8 mouse cellular contexts compared by ENCODE assay signal in genomic region chr11:117127931-117128548, GRCm38 (mm10). TPM values are rescaled to one million over a fixed set of nuclear protein-coding genes. Genes with fewer than 3 reads are reported as not detected.
DNase-seq lines count a peak whose midpoint lies in the region; ATAC-seq and TF ChIP-seq lines count a peak whose summit lies in the region.

No protein-coding gene starts in this region.

- H3K4me2 ChIP-seq in lung, embryonic 15.5 days = no peak overlapping the region
- no peak overlapping the region for H3K4me2 ChIP-seq in forebrain, postnatal 0 days (ENCODE audit: low read depth)
- no peak overlapping the region for H3K4me2 ChIP-seq in intestine, embryonic 14.5 days (ENCODE audit: low read length)
- no peak overlapping the region for H3K4me2 ChIP-seq in midbrain, postnatal 0 days (ENCODE audit: low read depth, low read length, poor library complexity, severe bottlenecking)

- no peak for DNase-seq in lung, adult 18-20 months
- no peak for DNase-seq in forebrain, postnatal 0 days
- no peak for DNase-seq in intestine, embryonic 14.5 days (ENCODE audit: low spot score)
- DNase-seq in midbrain, postnatal 0 days (ENCODE audit: low spot score) = no peak
- no peak for DNase-seq in urinary bladder, postnatal 25 days (ENCODE audit: low spot score)
- DNase-seq in embryo, embryonic 10.5 days (ENCODE audit: low spot score) = no peak
- no peak for DNase-seq in Muller cell, postnatal 12 days (ENCODE audit: inconsistent ontology term)

- no peak overlapping the region for H3K4me3 ChIP-seq in lung, embryonic 15.5 days
- no peak overlapping the region for H3K4me3 ChIP-seq in forebrain, postnatal 0 days (ENCODE audit: low read depth, low read length)
- H3K4me3 ChIP-seq in intestine, embryonic 14.5 days (ENCODE audit: low read depth, low read length) = no peak overlapping the region
- H3K4me3 ChIP-seq in midbrain, postnatal 0 days (ENCODE audit: low read depth, low read length) = no peak overlapping the region

- ATAC-seq in lung, embryonic 15.5 days (ENCODE audit: borderline replicate concordance, extremely low read depth, low FRiP score, low TSS enrichment) = peak; percentile 31; the same call in 1 of the 2 replicates
- no peak; the same call in 1 of the 2 replicates for ATAC-seq in forebrain, postnatal 0 days
- no peak for ATAC-seq in intestine, embryonic 14.5 days (replicated peaks; ENCODE audit: low FRiP score, low TSS enrichment, low read depth)
- no peak for ATAC-seq in midbrain, postnatal 0 days (ENCODE audit: low FRiP score)

- peaks cover 65% of the 10 kb centered on the region for H3K4me1 ChIP-seq in lung, embryonic 15.5 days
- H3K4me1 ChIP-seq in forebrain, postnatal 0 days (ENCODE audit: insufficient read depth) = 0 out of 2 replicates have a peak, but pooled peaks cover 4% of the 10 kb centered on the region
- peaks cover 35% of the 10 kb centered on the region for H3K4me1 ChIP-seq in intestine, embryonic 14.5 days (replicated peaks; ENCODE audit: control insufficient read depth, insufficient read depth, low read length)
- peaks cover 12% of the 10 kb centered on the region for H3K4me1 ChIP-seq in midbrain, postnatal 0 days (ENCODE audit: insufficient read depth, low read length)

- TF ChIP-seq CTCF in forebrain, postnatal 0 days (IDR thresholded peaks at IDR 0.05; ENCODE audit: low read depth) = no peak
- TF ChIP-seq CTCF in midbrain, postnatal 0 days (IDR thresholded peaks at IDR 0.05) = no peak

- H3K9me3 ChIP-seq in lung, embryonic 15.5 days = no peaks in the 10 kb centered on the region
- H3K9me3 ChIP-seq in forebrain, postnatal 0 days (ENCODE audit: low read length) = no peaks in the 10 kb centered on the region
- H3K9me3 ChIP-seq in intestine, embryonic 14.5 days (ENCODE audit: control insufficient read depth, low read length) = no peaks in the 10 kb centered on the region
- H3K9me3 ChIP-seq in midbrain, postnatal 0 days (ENCODE audit: low read length) = no peaks in the 10 kb centered on the region

- H3K36me3 ChIP-seq in lung, embryonic 15.5 days = peaks cover 11% of the 10 kb centered on the region; the same call in 1 of the 2 replicates
- H3K36me3 ChIP-seq in forebrain, postnatal 0 days (ENCODE audit: insufficient read depth) = peaks cover 2% of the 10 kb centered on the region; the same call in 1 of the 2 replicates
- H3K36me3 ChIP-seq in intestine, embryonic 14.5 days (ENCODE audit: control insufficient read depth, insufficient read depth, low read length) = no peaks in the 10 kb centered on the region
- 0 out of 2 replicates have a peak, but pooled peaks cover 4% of the 10 kb centered on the region for H3K36me3 ChIP-seq in midbrain, postnatal 0 days (ENCODE audit: insufficient read depth, low read length)

- no peaks in the 10 kb centered on the region for H3K27me3 ChIP-seq in lung, embryonic 15.5 days
- no peaks in the 10 kb centered on the region for H3K27me3 ChIP-seq in forebrain, postnatal 0 days (ENCODE audit: insufficient read depth, low read length)
- no peaks in the 10 kb centered on the region for H3K27me3 ChIP-seq in intestine, embryonic 14.5 days (replicated peaks; ENCODE audit: control insufficient read depth, insufficient read depth, low read length)
- no peaks in the 10 kb centered on the region for H3K27me3 ChIP-seq in midbrain, postnatal 0 days (ENCODE audit: insufficient read depth, low read length)

- WGBS in lung, embryonic 15.5 days = 11% methylated on average over 12 of the region's 12 CpGs
- WGBS in forebrain, postnatal 0 days = 26% methylated on average over 12 of the region's 12 CpGs
- 15% methylated on average over 12 of the region's 12 CpGs for WGBS in intestine, embryonic 14.5 days
- 22% methylated on average over 12 of the region's 12 CpGs for WGBS in midbrain, postnatal 0 days

- H3K27ac ChIP-seq in lung, embryonic 15.5 days = peak overlapping the region; percentile 76
- H3K27ac ChIP-seq in forebrain, postnatal 0 days (ENCODE audit: low read depth, low read length) = peak overlapping the region; percentile 51; the same call in 1 of the 2 replicates
- H3K27ac ChIP-seq in intestine, embryonic 14.5 days (ENCODE audit: low read depth) = peak overlapping the region; percentile 34
- H3K27ac ChIP-seq in midbrain, postnatal 0 days (ENCODE audit: low read depth, low read length) = peak overlapping the region; percentile 26; the same call in 1 of the 2 replicates

- no peak overlapping the region; the same call in 1 of the 2 replicates for H3K9ac ChIP-seq in lung, embryonic 15.5 days
- peak overlapping the region; percentile 25; the same call in 1 of the 2 replicates for H3K9ac ChIP-seq in forebrain, postnatal 0 days
- H3K9ac ChIP-seq in intestine, embryonic 14.5 days (ENCODE audit: low read length) = no peak overlapping the region
- H3K9ac ChIP-seq in midbrain, postnatal 0 days (replicated peaks; ENCODE audit: low read length, poor library complexity, severe bottlenecking) = no peak overlapping the region

RNA-seq across cellular contexts. Expression of gene Sec14l1, which starts 13.1 kb away (rescaled TPM):
- polyA plus RNA-seq in lung, embryonic 15.5 days (2015; fragmentation: Nextera tagmentation; extraction: Ambion mirVana) = 68.9 and 73.9 TPM in 2 replicates
- 81.3 and 82.9 TPM in 2 replicates for total RNA-seq in forebrain, postnatal 0 days (2014; rRNA removed)
- 62.1 and 65.1 TPM in 2 replicates for polyA plus RNA-seq in forebrain, postnatal 0 days (2015; fragmentation: Nextera tagmentation; extraction: Ambion mirVana)
- 22.3 and 23.6 TPM in 2 replicates for polyA plus RNA-seq in intestine, embryonic 14.5 days (2014; fragmentation: Nextera tagmentation; extraction: Ambion mirVana)
- total RNA-seq in midbrain, postnatal 0 days (2014; rRNA removed) = 63.5 and 71.1 TPM in 2 replicates
- polyA plus RNA-seq in midbrain, postnatal 0 days (2015; fragmentation: Nextera tagmentation; extraction: Ambion mirVana) = 48.0 and 49.2 TPM in 2 replicates

Comparison
In these comparisons a context has a peak if more than half of its experiments do, and no peak if none do; other contexts are left out.
1. H3K27ac ChIP-seq: peak in every context shown above with its lines; median percentile 76 in lung, embryonic 15.5 days; 51 in forebrain, postnatal 0 days; 34 in intestine, embryonic 14.5 days; 26 in midbrain, postnatal 0 days.